Mouse (Mus musculus): Measurements from ENCODE around the gene Lcp1. TPM values are rescaled to one million over a fixed set of nuclear protein-coding genes. Genes with fewer than 3 reads are reported as not detected.

The Lcp1 gene
- polyA plus RNA-seq, 1 experiment from 2014 or later = 81.9 TPM

- H3K4me2 ChIP-seq (replicated peaks) = no peak overlapping the region
- H3K4me3 ChIP-seq (replicated peaks) = no peak overlapping the region
- H3K27ac ChIP-seq = no peak overlapping the region
- 85% methylated on average over 2 of the region's 2 CpGs for WGBS
- ATAC-seq = no peak
- no peaks in the 10 kb centered on the region for H3K9me3 ChIP-seq
- H3K27me3 ChIP-seq (replicated peaks) = no peaks in the 10 kb centered on the region
- H3K9ac ChIP-seq = no peak overlapping the region
- no peaks in the 10 kb centered on the region for H3K4me1 ChIP-seq (replicated peaks)
- H3K36me3 ChIP-seq = no peaks in the 10 kb centered on the region
Observed at GRCm38 (mm10) chr14:75159375-75159774, 28.5 kb downstream of the Lcp1 start.

- ATAC-seq = no peak
- Histone ChIP-seq H3K9me3 (no peaks in the 10 kb centered on the region), H3K36me3 (no peaks in the 10 kb centered on the region), H3K4me1 (replicated peaks) (peaks cover 3% of the 10 kb centered on the region; the same call in 1 of the 2 replicates), H3K9ac (no peak overlapping the region), H3K4me2 (replicated peaks) (no peak overlapping the region), H3K27me3 (replicated peaks) (no peaks in the 10 kb centered on the region), H3K4me3 (replicated peaks) (no peak overlapping the region), H3K27ac (no peak overlapping the region)
- WGBS = 89% methylated on average over 8 of the region's 8 CpGs
Observed at GRCm38 (mm10) chr14:75163866-75164265, 33.0 kb downstream of the Lcp1 start.

- H3K27ac ChIP-seq = no peak overlapping the region
- H3K9me3 ChIP-seq = no peaks in the 10 kb centered on the region
- H3K4me1 ChIP-seq (replicated peaks) = peaks cover 3% of the 10 kb centered on the region; the same call in 1 of the 2 replicates
- no peak overlapping the region for H3K4me2 ChIP-seq (replicated peaks)
- no peak overlapping the region for H3K4me3 ChIP-seq (replicated peaks)
- no peak for ATAC-seq
- H3K36me3 ChIP-seq = no peaks in the 10 kb centered on the region
- no peaks in the 10 kb centered on the region for H3K27me3 ChIP-seq (replicated peaks)
- WGBS = 92% methylated on average over 9 of the region's 9 CpGs
- no peak overlapping the region for H3K9ac ChIP-seq
Observed at GRCm38 (mm10) chr14:75164345-75164744, 33.4 kb downstream of the Lcp1 start.

GRCm38 (mm10) chr14:75165574-75166131 lies 34.8 kb downstream of the Lcp1 start:
- H3K36me3 ChIP-seq = no peaks in the 10 kb centered on the region
- no peak overlapping the region for H3K4me3 ChIP-seq (replicated peaks)
- H3K9ac ChIP-seq = no peak overlapping the region
- no peak overlapping the region for H3K27ac ChIP-seq
- peaks cover 3% of the 10 kb centered on the region; the same call in 1 of the 2 replicates for H3K4me1 ChIP-seq (replicated peaks)
- WGBS = 62% methylated on average over 2 of the region's 2 CpGs
- H3K4me2 ChIP-seq (replicated peaks) = no peak overlapping the region
- no peaks in the 10 kb centered on the region for H3K27me3 ChIP-seq (replicated peaks)
- peak; percentile 76 for ATAC-seq
- H3K9me3 ChIP-seq = no peaks in the 10 kb centered on the region

GRCm38 (mm10) chr14:75168501-75168900 lies 37.6 kb downstream of the Lcp1 start:
- H3K4me1 ChIP-seq (replicated peaks) = peaks cover 3% of the 10 kb centered on the region; the same call in 1 of the 2 replicates
- no peak overlapping the region for H3K27ac ChIP-seq
- no peak overlapping the region for H3K4me2 ChIP-seq (replicated peaks)
- WGBS = 77% methylated on average over 3 of the region's 3 CpGs
- H3K4me3 ChIP-seq (replicated peaks) = no peak overlapping the region
- H3K27me3 ChIP-seq (replicated peaks) = no peaks in the 10 kb centered on the region
- ATAC-seq = no peak
- no peaks in the 10 kb centered on the region for H3K9me3 ChIP-seq
- no peaks in the 10 kb centered on the region for H3K36me3 ChIP-seq
- H3K9ac ChIP-seq = no peak overlapping the region

GRCm38 (mm10) chr14:75170546-75170945 lies 39.6 kb downstream of the Lcp1 start:
- no peak overlapping the region for H3K4me3 ChIP-seq (replicated peaks)
- H3K27ac ChIP-seq = no peak overlapping the region
- ATAC-seq = no peak
- no peaks in the 10 kb centered on the region for H3K36me3 ChIP-seq
- WGBS = 80% methylated on average over 1 of the region's 1 CpGs
- no peak overlapping the region for H3K9ac ChIP-seq
- no peaks in the 10 kb centered on the region for H3K9me3 ChIP-seq
- H3K4me1 ChIP-seq (replicated peaks) = peaks cover 1% of the 10 kb centered on the region; the same call in 1 of the 2 replicates
- no peak overlapping the region for H3K4me2 ChIP-seq (replicated peaks)
- no peaks in the 10 kb centered on the region for H3K27me3 ChIP-seq (replicated peaks)

GRCm38 (mm10) chr14:75174296-75174695 lies 43.4 kb downstream of the Lcp1 start:
- Histone ChIP-seq H3K27ac (no peak overlapping the region), H3K36me3 (no peaks in the 10 kb centered on the region), H3K4me2 (replicated peaks) (no peak overlapping the region), H3K4me1 (replicated peaks) (no peaks in the 10 kb centered on the region), H3K9ac (no peak overlapping the region), H3K27me3 (replicated peaks) (no peaks in the 10 kb centered on the region), H3K9me3 (no peaks in the 10 kb centered on the region), H3K4me3 (replicated peaks) (no peak overlapping the region)
- peak; percentile 21; the same call in 1 of the 2 replicates for ATAC-seq
- WGBS = 71% methylated on average over 8 of the region's 8 CpGs

- 84% methylated on average over 9 of the region's 9 CpGs for whole genome bisulfite sequencing
- H3K27me3 ChIP-seq (replicated peaks) = no peaks in the 10 kb centered on the region
- no peak overlapping the region for H3K9ac ChIP-seq
- no peaks in the 10 kb centered on the region for H3K9me3 ChIP-seq
- no peaks in the 10 kb centered on the region for H3K4me1 ChIP-seq (replicated peaks)
- no peaks in the 10 kb centered on the region for H3K36me3 ChIP-seq
- no peak overlapping the region for H3K4me3 ChIP-seq (replicated peaks)
- no peak overlapping the region for H3K4me2 ChIP-seq (replicated peaks)
- no peak for ATAC-seq
- H3K27ac ChIP-seq = no peak overlapping the region
Observed at GRCm38 (mm10) chr14:75174731-75175555, 44.0 kb downstream of the Lcp1 start.

- Histone ChIP-seq H3K27ac (no peak overlapping the region), H3K27me3 (replicated peaks) (no peaks in the 10 kb centered on the region), H3K9me3 (no peaks in the 10 kb centered on the region), H3K36me3 (no peaks in the 10 kb centered on the region), H3K9ac (no peak overlapping the region), H3K4me1 (replicated peaks) (no peaks in the 10 kb centered on the region), H3K4me3 (replicated peaks) (no peak overlapping the region), H3K4me2 (replicated peaks) (no peak overlapping the region)
- no peak for ATAC-seq
- 71% methylated on average over 7 of the region's 7 CpGs for WGBS
Observed at GRCm38 (mm10) chr14:75175781-75176180, 44.9 kb downstream of the Lcp1 start.

- H3K4me1 ChIP-seq (replicated peaks) = no peaks in the 10 kb centered on the region
- no peaks in the 10 kb centered on the region for H3K9me3 ChIP-seq
- H3K9ac ChIP-seq = no peak overlapping the region
- H3K27ac ChIP-seq = peak overlapping the region; percentile 46
- no peak overlapping the region for H3K4me3 ChIP-seq (replicated peaks)
- 48% methylated on average over 4 of the region's 4 CpGs for WGBS
- H3K36me3 ChIP-seq = no peaks in the 10 kb centered on the region
- no peaks in the 10 kb centered on the region for H3K27me3 ChIP-seq (replicated peaks)
- peak; percentile 81 for ATAC-seq
- H3K4me2 ChIP-seq (replicated peaks) = peak overlapping the region; percentile 23
Observed at GRCm38 (mm10) chr14:75176425-75177045, 45.6 kb downstream of the Lcp1 start.

- H3K27ac ChIP-seq = no peak overlapping the region
- H3K4me1 ChIP-seq (replicated peaks) = no peaks in the 10 kb centered on the region
- H3K4me2 ChIP-seq (replicated peaks) = peak overlapping the region; percentile 23
- no peak for ATAC-seq
- no peaks in the 10 kb centered on the region for H3K27me3 ChIP-seq (replicated peaks)
- no peak overlapping the region for H3K9ac ChIP-seq
- no peak overlapping the region for H3K4me3 ChIP-seq (replicated peaks)
- 76% methylated on average over 3 of the region's 3 CpGs for WGBS
- no peaks in the 10 kb centered on the region for H3K9me3 ChIP-seq
- H3K36me3 ChIP-seq = no peaks in the 10 kb centered on the region
Observed at GRCm38 (mm10) chr14:75177400-75177799, 46.5 kb downstream of the Lcp1 start.

GRCm38 (mm10) chr14:75178384-75178793 lies 47.5 kb downstream of the Lcp1 start:
- Histone ChIP-seq H3K4me3 (replicated peaks) (peak overlapping the region; percentile 7; the same call in 1 of the 2 replicates), H3K27ac (no peak overlapping the region), H3K9me3 (no peaks in the 10 kb centered on the region), H3K9ac (no peak overlapping the region), H3K27me3 (replicated peaks) (no peaks in the 10 kb centered on the region), H3K4me2 (replicated peaks) (peak overlapping the region; percentile 17; the same call in 1 of the 2 replicates), H3K36me3 (no peaks in the 10 kb centered on the region), H3K4me1 (replicated peaks) (no peaks in the 10 kb centered on the region)
- WGBS = 74% methylated on average over 14 of the region's 14 CpGs
- ATAC-seq = 0 out of 2 replicates have a peak, but pooled peaks have one; percentile 34

Data from intestine, embryonic 15.5 days (tissue).